Mouse (Mus musculus): Measurements from ENCODE around the gene Defb36. TPM values are rescaled to one million over a fixed set of nuclear protein-coding genes. Genes with fewer than 3 reads are reported as not detected.

Defb36 gene
- polyA plus RNA-seq (2012; rRNA removed) (not detected in 2 replicates), polyA plus RNA-seq (2014; fragmentation: Nextera tagmentation; extraction: Ambion mirVana) (not detected in 2 replicates)

DNA sequence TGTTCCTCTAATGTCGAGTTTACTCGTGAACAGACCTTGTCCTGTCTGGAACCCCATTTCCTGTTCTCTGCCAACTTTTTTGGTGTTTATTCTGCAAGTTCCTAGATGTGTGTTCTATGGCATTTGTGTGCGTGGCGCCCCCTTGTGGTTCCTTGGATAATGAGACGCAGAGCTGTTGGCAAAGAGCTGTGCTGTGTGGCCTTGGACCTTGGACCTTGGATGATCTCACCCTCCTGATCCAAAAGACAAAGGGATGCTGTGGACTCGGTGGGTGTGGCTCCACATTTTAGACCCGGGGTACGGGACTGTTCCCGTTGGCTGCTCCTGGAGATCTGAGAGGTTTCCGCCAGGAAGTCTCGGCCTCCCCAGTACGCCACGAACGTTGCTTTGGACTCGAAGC is at the start of gene Defb36:
TSS of gene Defb36 (plus strand) at position 271 of the 400 bp plus-strand sequence.
- Histone ChIP-seq H3K4me1 (ENCODE audit: control insufficient read depth, insufficient read depth, low read length) (no peaks in the 10 kb centered on the region), H3K27ac (replicated peaks; ENCODE audit: low read depth, low read length) (no peak within 1 kb of the TSS), H3K4me2 (replicated peaks; ENCODE audit: low read depth, low read length, severe bottlenecking) (no peak within 1 kb of the TSS), H3K27me3 (ENCODE audit: control insufficient read depth, insufficient read depth, low read length) (no peaks in the 10 kb centered on the region), H3K4me3 (replicated peaks; ENCODE audit: low read length) (no peak within 1 kb of the TSS), H3K9ac (ENCODE audit: low read depth, low read length, severe bottlenecking) (no peak within 1 kb of the TSS), H3K9me3 (ENCODE audit: control insufficient read depth, low read length) (peaks cover 3% of the 10 kb centered on the region; the same call in 1 of the 2 replicates), H3K36me3 (ENCODE audit: control insufficient read depth, insufficient read depth, low read length) (no peaks in the 10 kb centered on the region)
- no peak for TF ChIP-seq POLR2A (IDR thresholded peaks at IDR 0.05; ENCODE audit: borderline replicate concordance, extremely low read depth, insufficient read depth, insufficient read length)
- WGBS: 84% methylated on average over 15 of the region's 15 CpGs
- DNase-seq (ENCODE audit: low spot score) (no peak), ATAC-seq (ENCODE audit: low FRiP score, low read depth) (no peak)

DNA sequence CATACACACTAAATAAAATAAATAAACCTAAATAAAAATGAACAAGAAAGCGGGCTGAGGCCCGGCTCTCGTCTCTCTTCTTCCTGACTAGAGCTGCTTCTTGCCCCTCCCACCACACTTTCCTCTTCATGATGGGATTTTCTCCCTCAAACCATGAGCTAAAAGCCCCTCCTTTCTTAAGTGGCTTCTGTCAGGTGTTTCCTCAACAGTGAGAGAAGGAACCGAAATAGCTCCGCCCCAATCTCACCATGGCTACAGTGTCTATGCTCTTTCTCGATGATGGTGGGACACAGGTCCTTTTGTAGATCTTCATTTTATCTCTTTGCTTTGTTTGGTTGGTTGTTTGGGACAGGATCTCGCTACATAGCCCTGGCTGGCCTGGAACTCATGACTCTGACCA is 47.5 kb upstream of the Defb36 start:
- Histone ChIP-seq H3K27ac (replicated peaks; ENCODE audit: low read depth, low read length) (no peak overlapping the region), H3K36me3 (ENCODE audit: control insufficient read depth, insufficient read depth, low read length) (no peaks in the 10 kb centered on the region), H3K4me1 (ENCODE audit: control insufficient read depth, insufficient read depth, low read length) (no peaks in the 10 kb centered on the region), H3K27me3 (ENCODE audit: control insufficient read depth, insufficient read depth, low read length) (no peaks in the 10 kb centered on the region), H3K9me3 (ENCODE audit: control insufficient read depth, low read length) (no peaks in the 10 kb centered on the region), H3K4me3 (replicated peaks; ENCODE audit: low read length) (no peak overlapping the region), H3K4me2 (replicated peaks; ENCODE audit: low read depth, low read length, severe bottlenecking) (no peak overlapping the region), H3K9ac (ENCODE audit: low read depth, low read length, severe bottlenecking) (no peak overlapping the region)
- no peak for ATAC-seq (ENCODE audit: low FRiP score, low read depth)
- 83% methylated on average over 7 of the region's 7 CpGs for WGBS
- no peak for DNase-seq (ENCODE audit: low spot score)
- TF ChIP-seq POLR2A (IDR thresholded peaks at IDR 0.05; ENCODE audit: borderline replicate concordance, extremely low read depth, insufficient read depth, insufficient read length): no peak

DNA sequence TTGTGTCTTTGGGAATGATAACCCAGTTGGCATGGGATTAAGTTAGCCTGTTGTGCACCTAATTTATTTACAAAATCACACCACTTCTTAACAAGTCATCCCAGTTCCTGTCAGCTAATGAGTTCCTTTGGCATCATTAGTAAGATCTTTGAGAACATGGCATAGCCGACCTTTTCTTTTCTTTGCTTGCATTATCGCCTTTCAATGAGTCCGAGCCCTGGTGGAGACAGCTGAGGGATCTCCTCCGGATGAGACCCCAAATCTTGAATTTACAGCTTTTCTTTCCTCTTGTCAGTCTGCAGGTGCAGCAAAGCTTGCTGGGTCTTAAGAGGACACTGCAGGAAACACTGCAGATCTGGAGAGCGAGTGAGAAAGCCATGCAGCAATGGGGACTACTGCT is 35.1 kb upstream of the Defb36 start, which contains the start of gene Gm17416:
TSS of gene Gm17416 (plus strand) at position 301 of the 400 bp plus-strand sequence.
- no peak for DNase-seq (ENCODE audit: low spot score)
- TF ChIP-seq POLR2A (IDR thresholded peaks at IDR 0.05; ENCODE audit: borderline replicate concordance, extremely low read depth, insufficient read depth, insufficient read length): no peak
- H3K27me3 ChIP-seq (ENCODE audit: control insufficient read depth, insufficient read depth, low read length): no peaks in the 10 kb centered on the region
- no peak for ATAC-seq (ENCODE audit: low FRiP score, low read depth)
- H3K4me1 ChIP-seq (ENCODE audit: control insufficient read depth, insufficient read depth, low read length): no peaks in the 10 kb centered on the region
- 92% methylated on average over 5 of the region's 5 CpGs for WGBS
- no peaks in the 10 kb centered on the region for H3K36me3 ChIP-seq (ENCODE audit: control insufficient read depth, insufficient read depth, low read length)
- H3K27ac ChIP-seq (replicated peaks; ENCODE audit: low read depth, low read length): no peak within 1 kb of the TSS
- no peaks in the 10 kb centered on the region for H3K9me3 ChIP-seq (ENCODE audit: control insufficient read depth, low read length)
- H3K4me2 ChIP-seq (replicated peaks; ENCODE audit: low read depth, low read length, severe bottlenecking): no peak within 1 kb of the TSS
- no peak within 1 kb of the TSS for H3K9ac ChIP-seq (ENCODE audit: low read depth, low read length, severe bottlenecking)
- H3K4me3 ChIP-seq (replicated peaks; ENCODE audit: low read length): no peak within 1 kb of the TSS

DNA sequence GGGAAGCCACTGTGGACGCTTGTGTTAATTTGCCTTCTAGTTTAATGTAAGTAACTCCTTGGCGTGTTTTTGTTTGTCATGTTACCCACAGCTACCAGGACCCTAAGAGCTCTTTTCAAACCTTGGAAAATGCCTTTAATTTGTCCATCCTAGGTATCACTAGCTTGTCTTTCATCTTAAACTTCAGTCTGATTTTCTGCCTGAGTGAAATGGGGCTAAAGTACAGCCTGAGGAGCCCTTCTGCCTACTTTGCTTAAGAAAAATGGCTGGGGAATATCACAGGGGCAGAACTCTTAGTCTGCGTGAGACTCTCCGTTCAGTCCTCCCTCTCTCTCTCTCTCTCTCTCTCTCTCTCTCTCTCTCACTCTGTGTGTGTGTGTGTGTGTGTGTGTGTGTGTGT is 34.2 kb upstream of the Defb36 start:
- Histone ChIP-seq H3K36me3 (ENCODE audit: control insufficient read depth, insufficient read depth, low read length) (no peaks in the 10 kb centered on the region), H3K4me2 (replicated peaks; ENCODE audit: low read depth, low read length, severe bottlenecking) (no peak overlapping the region), H3K27ac (replicated peaks; ENCODE audit: low read depth, low read length) (no peak overlapping the region), H3K9ac (ENCODE audit: low read depth, low read length, severe bottlenecking) (no peak overlapping the region), H3K4me3 (replicated peaks; ENCODE audit: low read length) (no peak overlapping the region), H3K9me3 (ENCODE audit: control insufficient read depth, low read length) (no peaks in the 10 kb centered on the region), H3K4me1 (ENCODE audit: control insufficient read depth, insufficient read depth, low read length) (no peaks in the 10 kb centered on the region), H3K27me3 (ENCODE audit: control insufficient read depth, insufficient read depth, low read length) (no peaks in the 10 kb centered on the region)
- TF ChIP-seq POLR2A (IDR thresholded peaks at IDR 0.05; ENCODE audit: borderline replicate concordance, extremely low read depth, insufficient read depth, insufficient read length): no peak
- ATAC-seq (ENCODE audit: low FRiP score, low read depth) (no peak), DNase-seq (ENCODE audit: low spot score) (no peak)
- WGBS: 70% methylated on average over 4 of the region's 4 CpGs

DNA sequence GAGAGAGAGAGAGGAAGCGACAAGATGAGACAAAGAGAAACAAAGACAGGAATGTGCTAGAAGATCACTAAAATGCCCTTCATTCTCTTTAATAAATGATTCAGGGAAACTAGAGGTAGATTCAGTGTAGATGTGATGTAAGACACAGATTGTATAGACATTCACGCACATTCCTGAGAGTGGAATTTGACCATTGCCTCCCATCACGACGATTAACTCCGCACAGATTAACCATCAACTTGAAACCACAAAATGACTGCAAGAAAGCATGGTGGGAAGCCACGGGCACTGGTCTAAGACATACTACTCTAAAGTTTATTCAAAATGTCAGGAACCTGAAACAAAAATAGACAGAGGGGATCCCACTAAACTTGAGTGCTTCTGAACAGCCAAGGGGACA is 33.8 kb upstream of the Defb36 start:
- ATAC-seq (ENCODE audit: low FRiP score, low read depth) (no peak), DNase-seq (ENCODE audit: low spot score) (no peak)
- Histone ChIP-seq H3K4me2 (replicated peaks; ENCODE audit: low read depth, low read length, severe bottlenecking) (no peak overlapping the region), H3K9ac (ENCODE audit: low read depth, low read length, severe bottlenecking) (no peak overlapping the region), H3K9me3 (ENCODE audit: control insufficient read depth, low read length) (no peaks in the 10 kb centered on the region), H3K36me3 (ENCODE audit: control insufficient read depth, insufficient read depth, low read length) (no peaks in the 10 kb centered on the region), H3K4me1 (ENCODE audit: control insufficient read depth, insufficient read depth, low read length) (no peaks in the 10 kb centered on the region), H3K4me3 (replicated peaks; ENCODE audit: low read length) (no peak overlapping the region), H3K27ac (replicated peaks; ENCODE audit: low read depth, low read length) (no peak overlapping the region), H3K27me3 (ENCODE audit: control insufficient read depth, insufficient read depth, low read length) (no peaks in the 10 kb centered on the region)
- no peak for TF ChIP-seq POLR2A (IDR thresholded peaks at IDR 0.05; ENCODE audit: borderline replicate concordance, extremely low read depth, insufficient read depth, insufficient read length)
- WGBS: 83% methylated on average over 6 of the region's 6 CpGs
